Mouse (Mus musculus): ENCODE measurements around the gene Trmt13. TPM values are rescaled to one million over a fixed set of nuclear protein-coding genes. Genes with fewer than 3 reads are reported as not detected.
A peak's percentile ranks its signal among the peaks of the same experiment; 100 is the strongest.

The Trmt13 gene
- polyA plus RNA-seq, 1 experiment: 17.7 TPM

GRCm38 (mm10) chr3:116653278-116653945, 39.0 kb upstream of the Trmt13 start:
- Histone ChIP-seq H3K4me3 (ENCODE audit: insufficient read depth, low read length) (no peak overlapping the region), H3K27ac (ENCODE audit: insufficient read depth, low read depth, low read length) (no peak overlapping the region), H3K4me1 (ENCODE audit: control insufficient read depth, insufficient read depth, low read length) (peaks cover 51% of the 10 kb centered on the region)
- TF ChIP-seq CTCF (IDR thresholded peaks at IDR 0.05; ENCODE audit: low read depth, low read length): no peak

- TF ChIP-seq CTCF (IDR thresholded peaks at IDR 0.05; ENCODE audit: low read depth, low read length) (no peak), POLR2A (IDR thresholded peaks at IDR 0.05; ENCODE audit: borderline replicate concordance, low read depth, low read length) (no peak)
- no peak overlapping the region for H3K4me3 ChIP-seq (ENCODE audit: insufficient read depth, low read length)
- H3K27ac ChIP-seq (ENCODE audit: insufficient read depth, low read depth, low read length): no peak overlapping the region
- H3K4me1 ChIP-seq (ENCODE audit: control insufficient read depth, insufficient read depth, low read length): peaks cover 45% of the 10 kb centered on the region
These were observed 37.7 kb upstream of the Trmt13 start for GRCm38 (mm10) chr3:116652033-116652446.

GRCm38 (mm10) chr3:116650698-116651097, 36.3 kb upstream of the Trmt13 start:
- TF ChIP-seq POLR2A (IDR thresholded peaks at IDR 0.05; ENCODE audit: borderline replicate concordance, low read depth, low read length) (no peak), CTCF (IDR thresholded peaks at IDR 0.05; ENCODE audit: low read depth, low read length) (no peak)
- H3K4me3 ChIP-seq (ENCODE audit: insufficient read depth, low read length): no peak overlapping the region
- peaks cover 37% of the 10 kb centered on the region for H3K4me1 ChIP-seq (ENCODE audit: control insufficient read depth, insufficient read depth, low read length)

GRCm38 (mm10) chr3:116648805-116649204, 34.4 kb upstream of the Trmt13 start:
- no peak overlapping the region for H3K4me3 ChIP-seq (ENCODE audit: insufficient read depth, low read length)
- TF ChIP-seq CTCF (IDR thresholded peaks at IDR 0.05; ENCODE audit: low read depth, low read length) (no peak), POLR2A (IDR thresholded peaks at IDR 0.05; ENCODE audit: borderline replicate concordance, low read depth, low read length) (no peak)
- peak overlapping the region; percentile 69 for H3K27ac ChIP-seq (ENCODE audit: insufficient read depth, low read depth, low read length)
- H3K4me1 ChIP-seq (ENCODE audit: control insufficient read depth, insufficient read depth, low read length): peaks cover 35% of the 10 kb centered on the region

More at GRCm38 (mm10) chr3:116650698-116651097, 36.3 kb upstream of the Trmt13 start:
- H3K27ac ChIP-seq (ENCODE audit: insufficient read depth, low read depth, low read length): no peak overlapping the region

- TF ChIP-seq POLR2A (IDR thresholded peaks at IDR 0.05; ENCODE audit: borderline replicate concordance, low read depth, low read length) (no peak), CTCF (IDR thresholded peaks at IDR 0.05; ENCODE audit: low read depth, low read length) (no peak)
- Histone ChIP-seq H3K4me3 (ENCODE audit: insufficient read depth, low read length) (no peak overlapping the region), H3K27ac (ENCODE audit: insufficient read depth, low read depth, low read length) (no peak overlapping the region), H3K4me1 (ENCODE audit: control insufficient read depth, insufficient read depth, low read length) (peaks cover 25% of the 10 kb centered on the region)
These were observed 32.0 kb upstream of the Trmt13 start for GRCm38 (mm10) chr3:116646387-116646786.

GRCm38 (mm10) chr3:116642373-116642772, 28.0 kb upstream of the Trmt13 start:
- TF ChIP-seq CTCF (IDR thresholded peaks at IDR 0.05; ENCODE audit: low read depth, low read length) (no peak), POLR2A (IDR thresholded peaks at IDR 0.05; ENCODE audit: borderline replicate concordance, low read depth, low read length) (no peak)
- Histone ChIP-seq H3K4me1 (ENCODE audit: control insufficient read depth, insufficient read depth, low read length) (peaks cover 13% of the 10 kb centered on the region), H3K4me3 (ENCODE audit: insufficient read depth, low read length) (no peak overlapping the region), H3K27ac (ENCODE audit: insufficient read depth, low read depth, low read length) (no peak overlapping the region)

- H3K27ac ChIP-seq (ENCODE audit: insufficient read depth, low read depth, low read length): no peak overlapping the region
- peaks cover 13% of the 10 kb centered on the region for H3K4me1 ChIP-seq (ENCODE audit: control insufficient read depth, insufficient read depth, low read length)
- TF ChIP-seq CTCF (IDR thresholded peaks at IDR 0.05; ENCODE audit: low read depth, low read length) (no peak), POLR2A (IDR thresholded peaks at IDR 0.05; ENCODE audit: borderline replicate concordance, low read depth, low read length) (no peak)
- H3K4me3 ChIP-seq (ENCODE audit: insufficient read depth, low read length): no peak overlapping the region
These were observed 27.5 kb upstream of the Trmt13 start for GRCm38 (mm10) chr3:116641811-116642371.

- peaks cover 20% of the 10 kb centered on the region for H3K4me1 ChIP-seq (ENCODE audit: control insufficient read depth, insufficient read depth, low read length)
- H3K4me3 ChIP-seq (ENCODE audit: insufficient read depth, low read length): no peak overlapping the region
- TF ChIP-seq CTCF (IDR thresholded peaks at IDR 0.05; ENCODE audit: low read depth, low read length): no peak
- no peak for TF ChIP-seq POLR2A (IDR thresholded peaks at IDR 0.05; ENCODE audit: borderline replicate concordance, low read depth, low read length)
- H3K27ac ChIP-seq (ENCODE audit: insufficient read depth, low read depth, low read length): no peak overlapping the region
These were observed 25.6 kb upstream of the Trmt13 start for GRCm38 (mm10) chr3:116640024-116640423.

- H3K27ac ChIP-seq (ENCODE audit: insufficient read depth, low read depth, low read length): no peak overlapping the region
- H3K4me1 ChIP-seq (ENCODE audit: control insufficient read depth, insufficient read depth, low read length): peaks cover 32% of the 10 kb centered on the region
These were observed 24.2 kb upstream of the Trmt13 start for GRCm38 (mm10) chr3:116638572-116638971.

GRCm38 (mm10) chr3:116637693-116638476, 23.5 kb upstream of the Trmt13 start:
- peaks cover 38% of the 10 kb centered on the region for H3K4me1 ChIP-seq (ENCODE audit: control insufficient read depth, insufficient read depth, low read length)
- H3K4me3 ChIP-seq (ENCODE audit: insufficient read depth, low read length): no peak overlapping the region
- TF ChIP-seq POLR2A (IDR thresholded peaks at IDR 0.05; ENCODE audit: borderline replicate concordance, low read depth, low read length) (no peak), CTCF (IDR thresholded peaks at IDR 0.05; ENCODE audit: low read depth, low read length) (no peak)
- no peak overlapping the region for H3K27ac ChIP-seq (ENCODE audit: insufficient read depth, low read depth, low read length)

More at GRCm38 (mm10) chr3:116638572-116638971, 24.2 kb upstream of the Trmt13 start:
- TF ChIP-seq CTCF (IDR thresholded peaks at IDR 0.05; ENCODE audit: low read depth, low read length): no peak
- no peak for TF ChIP-seq POLR2A (IDR thresholded peaks at IDR 0.05; ENCODE audit: borderline replicate concordance, low read depth, low read length)
- H3K4me3 ChIP-seq (ENCODE audit: insufficient read depth, low read length): no peak overlapping the region

All from bone marrow macrophage, adult 2 months (primary cell).